Mouse (Mus musculus) CH12.LX (cell line): ENCODE measurements around the gene Serpinb8.

Experiments
- CTCF ChIP-seq, 2 experiments: IDR thresholded peaks in 1 of 2; conservative IDR thresholded peaks in 1 of 2; 2 replicates each; pipeline ENCODE4 v1.5.1; 2011 to 2012; ENCODE audit warnings: low read depth in 2 of 2, low read length in 2 of 2, improper control_type of control experiment in 1 of 2, inconsistent platforms in 1 of 2, mild to moderate bottlenecking in 1 of 2, moderate library complexity in 1 of 2
- EP300 ChIP-seq: IDR thresholded peaks from 2 replicates; pipeline ENCODE4 v1.6.1; 2011; ENCODE audit warnings: low read length, improper control_type of control experiment
- HCFC1 ChIP-seq: IDR thresholded peaks from 2 replicates; pipeline ENCODE4 v1.6.1; 2012; ENCODE audit warnings: low read depth, mild to moderate bottlenecking, inconsistent platforms, low read length, improper control_type of control experiment
- IRF4 ChIP-seq: IDR thresholded peaks from 2 replicates; pipeline ENCODE4 v1.6.1; 2014; ENCODE audit warnings: low read depth, mild to moderate bottlenecking, inconsistent platforms, low read length, improper control_type of control experiment
- MAFK ChIP-seq: IDR thresholded peaks from 2 replicates; pipeline ENCODE4 v1.6.1; 2011; ENCODE audit warnings: low read length, improper control_type of control experiment; ENCODE audit not compliant: insufficient replicate concordance
- TBP ChIP-seq: conservative IDR thresholded peaks from 2 replicates; pipeline ENCODE4 v1.6.1; 2011; ENCODE audit warnings: low read depth, low read length, improper control_type of control experiment
- ZC3H11A ChIP-seq: IDR thresholded peaks from 2 replicates; pipeline ENCODE4 v1.6.1; 2012; ENCODE audit warnings: low read depth, mild to moderate bottlenecking, inconsistent platforms, low read length, improper control_type of control experiment

DNA sequence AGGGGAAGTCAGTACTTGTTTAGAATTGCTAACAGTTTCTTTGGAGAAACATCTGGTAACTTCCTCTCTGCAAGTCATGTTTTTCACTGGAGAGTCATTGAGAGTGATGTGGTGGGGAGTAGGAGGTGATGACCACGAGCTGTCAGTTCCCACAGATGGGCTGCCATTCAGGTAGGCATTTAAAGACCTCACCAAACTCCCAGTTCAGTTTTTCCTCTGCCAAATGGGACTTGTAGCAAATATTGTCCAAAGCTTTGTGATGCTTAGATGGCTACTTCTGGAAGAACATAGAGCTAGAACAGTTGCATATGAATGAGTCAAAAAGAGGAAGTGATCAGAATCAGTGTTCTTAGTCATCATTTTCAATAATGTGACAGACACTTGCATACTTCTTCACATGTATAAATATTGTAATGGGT lies 5.8 kb upstream of the Serpinb8 start:
- peak; percentile 96 for TF ChIP-seq EP300
- peak; percentile 84 for TF ChIP-seq IRF4
- TF ChIP-seq ZC3H11A, result no peak
- no peak for TF ChIP-seq CTCF (conservative IDR thresholded peaks at IDR 0.05 in 1 of 2, IDR thresholded peaks at IDR 0.05 in 1 of 2; ENCODE audit: low read depth in 2 of 2, low read length in 2 of 2)
- TF ChIP-seq MAFK, result peak; percentile 82
- peak; percentile 55; the same call in 1 of the 2 replicates for TF ChIP-seq TBP
- TF ChIP-seq HCFC1, result no peak
